Mouse (Mus musculus): ENCODE measurements at regions not wholly inside any gene's neighbourhood (a gene's known extent, or its start where the extent isn't known, plus 50 kb on each side); places are given as distances from the start of the nearest gene placed in this dataset.

DNA sequence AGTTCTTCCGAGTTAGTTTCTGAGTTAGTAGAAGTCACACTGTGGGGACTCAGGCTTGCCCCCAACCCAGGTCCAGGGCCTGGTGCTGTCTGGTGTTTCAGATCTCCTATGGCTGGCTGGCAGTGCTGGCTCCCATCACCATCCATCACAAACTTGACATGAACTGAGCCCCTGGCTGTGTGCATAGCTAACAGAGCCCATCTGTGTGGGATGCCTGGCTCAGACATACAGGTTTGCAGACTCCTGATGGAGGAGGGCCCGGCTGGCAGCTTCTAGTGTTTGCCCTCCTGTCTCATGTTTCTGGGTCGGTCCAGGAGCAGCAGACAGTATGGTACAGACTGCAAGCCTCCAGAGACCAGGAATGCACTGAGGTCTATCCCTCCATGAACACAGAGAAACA, 169.5 kb upstream of the Sulf2 start:
- no peak for TF ChIP-seq CHD2 (IDR thresholded peaks at IDR 0.05; ENCODE audit: low read depth, low read length)
- no peak for TF ChIP-seq ZC3H11A (IDR thresholded peaks at IDR 0.05; ENCODE audit: borderline replicate concordance, low read depth, low read length)
- TF ChIP-seq ZNF384 (IDR thresholded peaks at IDR 0.05; ENCODE audit: low read depth, low read length), result no peak
- TF ChIP-seq HCFC1 (IDR thresholded peaks at IDR 0.05; ENCODE audit: borderline replicate concordance, insufficient read depth, low read length), result no peak
- TF ChIP-seq MAFK (IDR thresholded peaks at IDR 0.05; ENCODE audit: insufficient read depth, low read depth, low read length), result no peak
